Mouse (Mus musculus): ENCODE results near the gene Tcf3. TPM values are rescaled to one million over a fixed set of nuclear protein-coding genes. Genes with fewer than 3 reads are reported as not detected.

The Tcf3 gene
- 94.0 TPM for polyA plus RNA-seq (2017; shearing (Covaris generic))

DNA sequence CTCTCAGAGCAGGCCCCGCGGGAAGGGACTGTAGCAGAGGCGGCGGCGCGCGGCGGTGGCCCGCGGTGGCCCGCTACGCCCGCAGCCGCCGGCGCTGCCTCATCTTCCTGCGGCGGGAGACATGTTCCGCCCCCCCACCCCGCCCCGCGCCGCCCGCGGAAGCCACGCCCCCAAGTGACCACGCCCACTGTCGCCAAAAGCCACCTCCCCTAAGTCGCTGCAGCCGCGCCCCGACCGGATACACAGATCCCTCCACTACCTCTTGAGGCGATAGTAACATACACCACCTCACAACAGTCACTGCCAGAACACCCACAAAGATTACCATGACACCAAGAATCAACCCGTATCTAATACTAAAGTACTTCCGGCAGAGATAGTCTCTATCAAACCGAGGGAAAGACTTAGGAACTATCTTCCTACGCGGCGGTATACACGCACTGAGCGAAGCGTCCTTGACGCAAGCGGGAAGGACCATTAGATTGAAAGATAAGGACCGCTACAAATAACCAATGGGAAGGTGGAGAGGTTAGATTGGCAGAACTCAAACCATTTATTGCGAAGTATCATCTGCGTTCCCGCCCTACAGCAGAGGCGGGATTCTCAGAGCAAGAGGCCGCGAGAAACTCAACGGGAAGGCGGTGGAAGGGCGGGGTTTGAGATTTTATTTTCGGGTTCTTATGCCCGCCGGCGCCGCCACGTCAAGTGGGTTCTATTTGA is at the start of gene Tcf3:
Gene Tcf3, minus strand, starts transcription at position 135 of the 720 bp plus-strand sequence.

GRCm38 (mm10) chr10:80406684-80407501 is 26.6 kb downstream of the Tcf3 start, which contains the start of gene Uqcr11:
TSS of gene Uqcr11 (minus strand) at chr10:80406830.

GRCm38 (mm10) chr10:80399191-80399972 is 34.1 kb downstream of the Tcf3 start, which contains the start of gene Mbd3:
TSS of gene Mbd3 (minus strand) at chr10:80399550.

DNA sequence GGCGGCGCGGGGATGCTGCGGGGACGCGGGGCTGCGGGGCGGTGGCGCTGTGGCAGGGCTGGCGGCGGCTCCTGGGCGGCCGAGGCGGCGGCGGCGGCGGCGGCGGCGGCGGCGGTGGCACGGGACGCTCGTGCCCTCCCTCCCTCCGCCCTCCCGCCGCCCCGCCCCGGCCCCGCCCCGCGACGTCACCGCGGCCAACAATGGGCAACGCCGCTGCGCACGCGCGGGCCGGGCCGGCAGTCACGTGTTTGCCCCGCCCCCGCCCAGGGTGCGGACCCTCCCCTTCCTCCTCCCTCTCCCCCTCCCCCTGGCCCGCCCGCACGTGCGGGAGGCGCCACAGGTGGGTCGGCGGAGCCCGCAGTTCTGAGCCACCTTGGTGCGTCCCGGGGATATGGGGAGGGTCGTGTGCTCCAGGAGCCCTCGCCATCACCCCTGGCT is 45.9 kb downstream of the Tcf3 start, which contains the start of gene Mex3d:
Gene Mex3d, minus strand, starts transcription at position 138 of the 438 bp plus-strand sequence.

Other genes with a start within 250 kb of the Tcf3 start
- 106 TPM for gene Mum1, start 207.2 kb downstream of the Tcf3 start, polyA plus RNA-seq (2017; shearing (Covaris generic))
- gene Ndufs7, start 184.5 kb downstream of the Tcf3 start, polyA plus RNA-seq (2017; shearing (Covaris generic)), result 171 TPM
- not detected for gene Gamt, start 172.6 kb downstream of the Tcf3 start, polyA plus RNA-seq (2017; shearing (Covaris generic))
- 91.1 TPM for gene Dazap1, start 172.2 kb downstream of the Tcf3 start, polyA plus RNA-seq (2017; shearing (Covaris generic))
- gene Rps15, start 141.2 kb downstream of the Tcf3 start, polyA plus RNA-seq (2017; shearing (Covaris generic)), result 1,047 TPM
- 0.06 TPM for gene Apc2, start 137.7 kb downstream of the Tcf3 start, polyA plus RNA-seq (2017; shearing (Covaris generic))
- gene 2310011J03Rik, start 113.1 kb downstream of the Tcf3 start, polyA plus RNA-seq (2017; shearing (Covaris generic)), result 30.5 TPM
- gene Pcsk4, start 104.1 kb downstream of the Tcf3 start, polyA plus RNA-seq (2017; shearing (Covaris generic)), result 8.1 TPM
- gene Reep6, start 103.7 kb downstream of the Tcf3 start, polyA plus RNA-seq (2017; shearing (Covaris generic)), result not detected
- gene Adamtsl5, start 85.2 kb downstream of the Tcf3 start, polyA plus RNA-seq (2017; shearing (Covaris generic)), result not detected
- not detected for gene Plk5, start 77.2 kb downstream of the Tcf3 start, polyA plus RNA-seq (2017; shearing (Covaris generic))
- gene Mex3d, start 46.0 kb downstream of the Tcf3 start, polyA plus RNA-seq (2017; shearing (Covaris generic)), result 10.9 TPM
- 124 TPM for gene Mbd3, start 34.1 kb downstream of the Tcf3 start, polyA plus RNA-seq (2017; shearing (Covaris generic))
- gene Uqcr11, start 26.8 kb downstream of the Tcf3 start, polyA plus RNA-seq (2017; shearing (Covaris generic)), result 65.7 TPM
- not detected for gene Onecut3, start 61.2 kb upstream of the Tcf3 start, polyA plus RNA-seq (2017; shearing (Covaris generic))
- gene Atp8b3, start 105.5 kb upstream of the Tcf3 start, polyA plus RNA-seq (2017; shearing (Covaris generic)), result not detected
- 83.0 TPM for gene Rexo1, start 127.9 kb upstream of the Tcf3 start, polyA plus RNA-seq (2017; shearing (Covaris generic))
- 17.2 TPM for gene Klf16, start 143.7 kb upstream of the Tcf3 start, polyA plus RNA-seq (2017; shearing (Covaris generic))
- 93.3 TPM for gene Abhd17a, start 156.7 kb upstream of the Tcf3 start, polyA plus RNA-seq (2017; shearing (Covaris generic))
- 102 TPM for gene Scamp4, start 169.2 kb upstream of the Tcf3 start, polyA plus RNA-seq (2017; shearing (Covaris generic))
- gene Adat3, start 169.2 kb upstream of the Tcf3 start, polyA plus RNA-seq (2017; shearing (Covaris generic)), result 6.9 TPM
- 8.5 TPM for gene Gm49322, start 172.4 kb upstream of the Tcf3 start, polyA plus RNA-seq (2017; shearing (Covaris generic))
- 353 TPM for gene Csnk1g2, start 189.2 kb upstream of the Tcf3 start, polyA plus RNA-seq (2017; shearing (Covaris generic))
- 22.0 TPM for gene Btbd2, start 223.4 kb upstream of the Tcf3 start, polyA plus RNA-seq (2017; shearing (Covaris generic))
- gene Mknk2, start 244.5 kb upstream of the Tcf3 start, polyA plus RNA-seq (2017; shearing (Covaris generic)), result 190 TPM